Mouse (Mus musculus) hindbrain, postnatal 0 days (tissue): ENCODE results near the gene Naglu. TPM values are rescaled to one million over a fixed set of nuclear protein-coding genes. Genes with fewer than 3 reads are reported as not detected.

Experiments used
- ATAC-seq: fragments of 200-750 bp; cut with Nextera tagmentation; 2 replicates; pipeline ENCODE4 v1.8.0; 2017; ENCODE audit warnings: mild to moderate bottlenecking, moderate TSS enrichment, moderate library complexity
- DNase-seq: peaks from one replicate; pipeline ENCODE4 v3.0.0-alpha.2; 2015; ENCODE audit warnings: low spot score
- H3K27ac ChIP-seq: fragments of 300-500 bp; sonication (generic); 2 replicates; pipeline ENCODE4 v1.5.1; 2014; ENCODE audit warnings: mild to moderate bottlenecking
- H3K27me3 ChIP-seq: fragments of 300-500 bp; sonication (generic); 2 replicates; pipeline ENCODE4 v1.6.1; 2014; ENCODE audit warnings: low read length, mixed read lengths; ENCODE audit not compliant: insufficient read depth
- H3K36me3 ChIP-seq: fragments of 300-500 bp; sonication (generic); 2 replicates; pipeline ENCODE4 v1.6.1; 2014; ENCODE audit warnings: low read length, mixed read lengths; ENCODE audit not compliant: insufficient read depth
- H3K4me1 ChIP-seq: fragments of 300-500 bp; sonication (generic); 2 replicates; pipeline ENCODE4 v1.6.1; 2014; ENCODE audit warnings: antibody characterized with exemption, low read length, mixed read lengths; ENCODE audit not compliant: insufficient read depth
- H3K4me2 ChIP-seq: fragments of 300-500 bp; sonication (generic); 2 replicates; pipeline ENCODE4 v1.6.1; 2014; ENCODE audit warnings: low read depth, mild to moderate bottlenecking, low read length, moderate library complexity, mixed read lengths
- H3K4me3 ChIP-seq: fragments of 300-500 bp; sonication (generic); 2 replicates; pipeline ENCODE4 v1.5.1; 2014; ENCODE audit warnings: low read length
- H3K9ac ChIP-seq: fragments of 300-500 bp; sonication (generic); replicated peaks from 2 replicates; pipeline ENCODE4 v1.6.1; 2014; ENCODE audit warnings: mild to moderate bottlenecking, low read length, moderate library complexity, mixed read lengths
- H3K9me3 ChIP-seq: fragments of 300-500 bp; sonication (generic); 2 replicates; pipeline ENCODE4 v1.6.1; 2016; ENCODE audit warnings: low read length, mixed read lengths
- CTCF ChIP-seq: IDR thresholded peaks from 2 replicates; pipeline ENCODE4 v1.5.1; 2016; ENCODE audit warnings: antibody characterized with exemption, control low read depth, low read depth
- WGBS: fragments of 180-500 bp; shearing (Covaris S2); extraction: QIAGEN DNeasy Blood & Tissue Kit; methylation state at CpG from one replicate; pipeline ENCODE4 v1.1.7; 2014; 5-methylcytosine and 5-hydroxymethylcytosine counted together
- polyA plus RNA-seq: library from polyadenylated mRNA; unstranded; fragments of >200 nt; fragmentation: Nextera tagmentation; extraction: Ambion mirVana; gene quantifications from 2 replicates; pipeline ENCODE4 v1.2.1, GENCODE M21; 2015
- total RNA-seq: library from RNA; depleted of rRNA; stranded (reverse); fragments of >200 nt; gene quantifications from 2 replicates; pipeline ENCODE4 v1.2.3, GENCODE M21; 2014

Gene Naglu
- total and polyA plus RNA-seq, 2 experiments from 2014 or later: 17.0 to 23.8 TPM

DNA sequence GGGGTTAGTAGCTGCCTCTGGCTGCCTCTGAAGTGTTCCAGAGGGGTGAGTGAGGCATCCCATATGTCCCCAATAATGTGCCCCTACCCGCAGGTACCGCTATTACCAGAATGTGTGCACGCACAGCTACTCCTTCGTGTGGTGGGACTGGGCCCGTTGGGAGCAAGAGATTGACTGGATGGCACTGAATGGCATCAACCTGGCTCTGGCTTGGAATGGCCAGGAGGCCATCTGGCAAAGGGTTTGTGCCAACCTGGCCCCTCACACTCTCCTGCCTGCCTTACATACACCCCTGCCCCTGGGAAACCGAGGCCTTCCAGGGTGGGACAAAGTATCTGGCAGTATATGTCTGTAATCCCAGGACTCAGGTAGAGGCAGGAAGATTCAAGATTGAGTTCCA, 1.2 kb downstream of the Naglu start:
- H3K27ac ChIP-seq: no peak overlapping the region

GRCm38 (mm10) chr11:101071810-101072428, 2.1 kb downstream of the Naglu start:
- ATAC-seq: no peak
- no peak for DNase-seq
- H3K9ac ChIP-seq: no peak overlapping the region
- no peak overlapping the region for H3K4me2 ChIP-seq
- 71% methylated on average over 14 of the region's 14 CpGs for WGBS
- 0 out of 2 replicates have a peak, but pooled peaks cover 6% of the 10 kb centered on the region for H3K4me1 ChIP-seq
- H3K9me3 ChIP-seq: no peaks in the 10 kb centered on the region
- no peaks in the 10 kb centered on the region for H3K27me3 ChIP-seq
- no peak for TF ChIP-seq CTCF
- no peak overlapping the region for H3K4me3 ChIP-seq
- H3K27ac ChIP-seq: no peak overlapping the region
- peaks cover 3% of the 10 kb centered on the region; the same call in 1 of the 2 replicates for H3K36me3 ChIP-seq

More for the DNA sequence above, 1.2 kb downstream of the Naglu start:
- Histone ChIP-seq H3K36me3 (no peaks in the 10 kb centered on the region), H3K27me3 (no peaks in the 10 kb centered on the region), H3K4me2 (peak overlapping the region; percentile 98), H3K9ac (peak overlapping the region; percentile 86), H3K9me3 (no peaks in the 10 kb centered on the region), H3K4me1 (0 out of 2 replicates have a peak, but pooled peaks cover 6% of the 10 kb centered on the region), H3K4me3 (peak overlapping the region; percentile 81)
- 60% methylated on average over 6 of the region's 6 CpGs for WGBS
- no peak for DNase-seq
- ATAC-seq: no peak
- no peak for TF ChIP-seq CTCF

DNA sequence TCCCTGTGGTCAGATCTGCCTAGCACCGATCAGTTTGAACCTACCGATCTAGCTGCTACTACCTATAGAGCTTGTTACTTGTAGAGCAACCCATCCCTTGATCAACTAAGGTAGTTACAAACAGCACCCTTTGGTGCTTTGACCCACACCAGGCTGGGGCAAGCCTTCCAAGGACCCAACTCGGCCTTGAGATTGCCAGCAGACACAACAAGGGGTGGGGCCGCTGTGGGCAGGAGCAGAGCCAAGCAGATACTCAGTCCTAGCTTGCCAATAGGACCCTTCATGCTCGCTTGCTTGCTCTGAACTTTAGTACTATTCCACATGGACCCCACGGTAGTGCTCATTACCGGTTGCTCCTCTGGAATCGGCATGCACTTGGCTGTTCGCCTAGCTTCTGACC, 8.3 kb downstream of the Naglu start, which contains the start of gene Hsd17b1:
Gene Hsd17b1 (plus strand): TSS at position 291 of the 400 bp plus-strand sequence.
- H3K9ac ChIP-seq: no peak within 1 kb of the TSS

GRCm38 (mm10) chr11:101079746-101080145, 9.9 kb downstream of the Naglu start:
- H3K9ac ChIP-seq: no peak overlapping the region
- H3K36me3 ChIP-seq: peaks cover 3% of the 10 kb centered on the region; the same call in 1 of the 2 replicates
- ATAC-seq: no peak

More for the DNA sequence above, 8.3 kb downstream of the Naglu start, which contains the start of gene Hsd17b1:
- Histone ChIP-seq H3K27ac (no peak within 1 kb of the TSS), H3K36me3 (peaks cover 3% of the 10 kb centered on the region; the same call in 1 of the 2 replicates), H3K9me3 (no peaks in the 10 kb centered on the region), H3K4me2 (no peak within 1 kb of the TSS), H3K27me3 (peaks cover 29% of the 10 kb centered on the region), H3K4me3 (no peak within 1 kb of the TSS), H3K4me1 (peaks cover 6% of the 10 kb centered on the region; the same call in 1 of the 2 replicates)
- no peak for TF ChIP-seq CTCF
- DNase-seq (no peak), ATAC-seq (no peak)
- WGBS: 74% methylated on average over 9 of the region's 9 CpGs

GRCm38 (mm10) chr11:101080421-101080820, 10.6 kb downstream of the Naglu start:
- H3K9ac ChIP-seq: no peak overlapping the region
- WGBS: 71% methylated on average over 5 of the region's 5 CpGs
- no peaks in the 10 kb centered on the region for H3K9me3 ChIP-seq
- H3K4me1 ChIP-seq: peaks cover 13% of the 10 kb centered on the region; the same call in 1 of the 2 replicates
- H3K4me2 ChIP-seq: no peak overlapping the region
- H3K27me3 ChIP-seq: peaks cover 29% of the 10 kb centered on the region
- no peak overlapping the region for H3K27ac ChIP-seq
- ATAC-seq (no peak), DNase-seq (no peak)
- peaks cover 3% of the 10 kb centered on the region; the same call in 1 of the 2 replicates for H3K36me3 ChIP-seq
- TF ChIP-seq CTCF: no peak
- H3K4me3 ChIP-seq: no peak overlapping the region

More at GRCm38 (mm10) chr11:101079746-101080145, 9.9 kb downstream of the Naglu start:
- H3K9me3 ChIP-seq: no peaks in the 10 kb centered on the region
- peaks cover 13% of the 10 kb centered on the region; the same call in 1 of the 2 replicates for H3K4me1 ChIP-seq
- no peak for TF ChIP-seq CTCF
- 4% methylated on average over 27 of the region's 27 CpGs for WGBS
- no peak for DNase-seq
- peak overlapping the region; percentile 10; the same call in 1 of the 2 replicates for H3K4me3 ChIP-seq
- H3K4me2 ChIP-seq: peak overlapping the region; percentile 35; the same call in 1 of the 2 replicates
- no peak overlapping the region for H3K27ac ChIP-seq
- H3K27me3 ChIP-seq: peaks cover 29% of the 10 kb centered on the region

GRCm38 (mm10) chr11:101081659-101082058, 11.8 kb downstream of the Naglu start:
- peak overlapping the region; percentile 100 for H3K4me2 ChIP-seq
- DNase-seq: peak; percentile 15
- WGBS: 8% methylated on average over 10 of the region's 10 CpGs
- ATAC-seq: no peak
- H3K36me3 ChIP-seq: peaks cover 2% of the 10 kb centered on the region; the same call in 1 of the 2 replicates
- H3K9ac ChIP-seq: peak overlapping the region; percentile 38
- no peak for TF ChIP-seq CTCF
- H3K4me1 ChIP-seq: peaks cover 20% of the 10 kb centered on the region; the same call in 1 of the 2 replicates
- H3K4me3 ChIP-seq: peak overlapping the region; percentile 75
- peak overlapping the region; percentile 94 for H3K27ac ChIP-seq
- H3K27me3 ChIP-seq: peaks cover 29% of the 10 kb centered on the region
- no peaks in the 10 kb centered on the region for H3K9me3 ChIP-seq
